Mouse (Mus musculus) kidney, adult 9 months (tissue): ENCODE measurements at regions not wholly inside any gene's neighbourhood (a gene's known extent, or its start where the extent isn't known, plus 50 kb on each side); places are given as distances from the start of the nearest gene placed in this dataset.
A peak's percentile ranks its signal among the peaks of the same experiment; 100 is the strongest.

Source experiments
- DNase-seq: peaks from one replicate; pipeline ENCODE4 v3.0.0; 2022

DNA sequence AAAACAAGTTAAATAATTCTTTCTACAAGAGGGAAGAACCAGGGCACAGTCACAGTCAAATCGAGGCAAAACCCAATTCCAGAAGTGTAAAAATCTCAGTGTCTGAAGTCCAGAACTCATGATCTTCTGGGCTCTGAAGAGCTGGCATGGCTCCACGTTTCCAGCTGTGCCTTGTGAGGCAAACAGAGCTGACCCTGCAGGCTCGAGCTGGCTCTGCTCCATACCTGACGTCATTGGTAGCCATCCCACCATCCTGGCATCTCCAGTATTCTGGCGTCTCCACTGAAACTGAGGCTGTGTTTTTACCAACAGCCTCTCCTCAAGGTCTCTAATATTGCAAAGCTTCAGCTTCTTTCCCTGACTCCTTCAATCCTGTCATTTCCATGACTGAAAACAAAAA lies 373.4 kb downstream of the Pmp22 start:
- peak; percentile 31 for DNase-seq

GRCm38 (mm10) chr11:63507387-63507786 lies 378.6 kb downstream of the Pmp22 start:
- no peak for DNase-seq

- no peak for DNase-seq
Measured at GRCm38 (mm10) chr11:63508727-63509126, 379.9 kb downstream of the Pmp22 start.

DNA sequence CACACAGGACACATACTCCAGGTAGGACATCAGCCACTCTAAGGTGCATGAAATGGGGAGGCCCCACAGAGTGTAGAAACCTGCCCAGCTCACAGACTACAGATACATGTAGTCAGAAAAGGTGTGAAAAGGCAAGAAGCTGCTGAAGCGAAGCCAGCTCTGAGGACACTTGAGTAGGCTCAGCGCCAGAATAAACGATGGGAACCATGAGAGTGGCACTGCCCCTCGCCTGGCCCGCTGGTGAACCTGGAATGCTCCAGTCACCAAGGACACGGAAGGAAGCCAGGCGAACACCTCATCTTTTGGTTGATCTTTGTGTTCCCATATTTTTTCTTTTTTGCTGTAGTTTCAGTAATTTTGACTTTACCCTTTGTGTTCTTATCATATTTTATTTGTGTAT lies 381.8 kb downstream of the Pmp22 start:
- DNase-seq = no peak

DNA sequence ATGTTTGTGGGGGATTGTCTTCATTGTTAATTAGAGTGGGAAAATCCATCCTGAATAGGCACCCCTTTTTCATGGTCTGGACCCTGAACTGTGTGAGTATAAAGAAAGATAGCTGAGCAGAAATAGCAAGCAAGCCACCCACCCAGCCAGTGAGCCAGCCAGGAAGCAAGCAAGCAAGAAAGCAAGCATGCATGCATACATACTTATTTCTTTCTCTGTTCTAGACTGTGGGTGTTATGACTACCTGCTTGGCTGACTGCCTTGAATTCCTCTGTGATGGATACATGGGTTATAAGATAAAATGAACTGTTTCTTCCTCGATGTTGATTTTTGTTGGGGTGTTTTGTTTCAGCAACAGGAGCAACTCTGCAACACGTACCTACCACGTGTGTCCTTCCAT lies 385.8 kb downstream of the Pmp22 start:
- DNase-seq = no peak

DNA sequence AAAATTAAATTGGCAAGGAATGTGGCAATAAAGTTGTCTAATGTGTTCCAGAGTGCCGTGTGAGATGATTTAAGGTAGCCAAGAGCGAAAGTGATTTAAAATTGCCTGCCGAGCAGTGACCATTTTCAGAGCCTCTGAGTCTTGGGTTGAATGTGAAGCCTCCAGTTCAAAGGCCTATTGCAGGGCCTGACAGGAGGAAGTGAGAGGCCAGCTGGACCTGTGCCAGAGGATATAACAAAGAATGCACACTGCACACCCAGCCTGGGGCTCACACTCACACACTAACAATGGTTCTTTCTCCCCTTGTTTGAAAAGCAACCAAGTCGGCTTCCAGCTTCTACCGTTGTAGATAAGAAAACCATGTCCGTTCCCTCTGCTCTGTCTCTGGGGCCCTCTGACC lies 390.1 kb downstream of the Pmp22 start:
- peak; percentile 3 for DNase-seq

GRCm38 (mm10) chr11:63524254-63524653 lies 395.5 kb downstream of the Pmp22 start:
- no peak for DNase-seq

GRCm38 (mm10) chr11:63525431-63525830 lies 396.6 kb downstream of the Pmp22 start:
- DNase-seq = no peak

GRCm38 (mm10) chr11:63525956-63526355 lies 396.1 kb downstream of the Hs3st3b1 start:
- no peak for DNase-seq

DNA sequence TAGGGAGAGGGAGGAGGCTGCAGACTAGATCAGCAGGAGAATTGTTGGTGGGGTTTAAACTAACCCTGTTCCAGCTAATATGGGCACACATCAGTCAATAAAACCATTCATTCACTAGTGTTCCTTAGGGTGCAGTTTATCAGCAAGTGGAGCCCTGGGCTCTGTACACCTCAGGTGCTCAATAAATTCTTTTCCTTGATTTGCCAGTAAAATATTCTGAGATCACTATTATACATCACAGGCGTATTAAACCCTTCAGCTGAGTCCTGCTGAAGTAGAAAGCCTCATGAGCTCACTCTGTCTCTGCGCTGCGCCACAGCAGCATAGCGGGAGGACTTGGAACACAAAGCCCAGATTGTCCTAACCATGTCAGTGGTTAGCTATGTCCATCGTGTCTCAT lies 389.3 kb downstream of the Hs3st3b1 start:
- no peak for DNase-seq

DNA sequence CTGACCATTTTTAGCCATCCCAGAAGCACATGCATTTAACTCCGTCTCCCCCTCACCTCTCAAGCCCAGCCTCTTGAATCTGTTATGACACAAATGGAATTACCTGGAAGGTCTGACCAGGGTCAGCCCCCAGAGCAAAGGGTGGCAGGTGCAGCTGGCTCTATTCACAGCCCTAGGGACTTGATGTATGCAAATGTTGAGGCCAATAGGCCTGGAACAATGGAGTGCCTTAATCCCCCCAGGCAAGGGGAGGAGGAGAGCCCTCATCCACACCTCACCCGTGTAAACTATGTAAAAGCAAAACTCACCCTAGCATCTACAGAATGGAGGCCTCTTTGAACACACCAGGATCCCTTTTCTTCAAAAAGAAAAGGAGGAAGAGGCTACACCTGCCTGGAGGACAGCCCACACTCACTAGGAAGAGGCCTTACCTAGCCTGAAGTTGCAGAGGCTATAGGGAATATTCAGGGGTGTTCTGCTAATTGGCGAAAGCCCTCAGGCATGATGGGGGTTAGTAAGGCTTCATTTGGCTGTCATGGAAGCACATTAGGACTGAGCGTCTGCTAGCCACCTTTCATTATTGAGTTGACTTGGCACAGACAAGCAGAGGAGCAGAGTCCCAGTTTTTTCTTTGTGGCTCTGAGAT lies 388.4 kb downstream of the Hs3st3b1 start:
- no peak for DNase-seq

- no peak for DNase-seq
Measured at GRCm38 (mm10) chr11:63537693-63538092, 384.4 kb downstream of the Hs3st3b1 start.

GRCm38 (mm10) chr11:63543971-63544696 lies 378.0 kb downstream of the Hs3st3b1 start:
- no peak for DNase-seq

DNA sequence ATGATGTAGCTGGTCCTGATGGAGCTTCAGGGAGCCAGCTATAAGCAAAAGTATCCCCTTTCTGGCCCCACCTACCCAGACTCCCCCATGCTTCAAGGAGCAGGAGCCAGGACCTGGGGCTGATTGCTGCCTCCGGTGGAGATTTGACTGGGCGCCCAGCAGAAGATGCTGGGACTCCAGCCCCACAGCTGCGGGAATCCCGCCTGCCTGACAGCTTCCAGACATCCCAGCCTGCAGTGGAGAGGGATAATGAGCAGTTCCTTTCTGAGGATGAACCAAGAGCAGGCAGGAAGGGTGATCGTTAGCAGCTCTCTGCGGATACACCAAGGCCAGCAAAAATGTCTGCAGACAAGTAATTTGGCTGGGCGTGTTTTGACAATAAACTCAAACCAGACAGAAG lies 376.6 kb downstream of the Hs3st3b1 start:
- no peak for DNase-seq

GRCm38 (mm10) chr11:63560466-63560865 lies 361.6 kb downstream of the Hs3st3b1 start:
- no peak for DNase-seq

- peak; percentile 12 for DNase-seq
Measured at GRCm38 (mm10) chr11:63562696-63563095, 359.4 kb downstream of the Hs3st3b1 start.

GRCm38 (mm10) chr11:63565471-63566232 lies 356.4 kb downstream of the Hs3st3b1 start:
- DNase-seq = no peak

DNA sequence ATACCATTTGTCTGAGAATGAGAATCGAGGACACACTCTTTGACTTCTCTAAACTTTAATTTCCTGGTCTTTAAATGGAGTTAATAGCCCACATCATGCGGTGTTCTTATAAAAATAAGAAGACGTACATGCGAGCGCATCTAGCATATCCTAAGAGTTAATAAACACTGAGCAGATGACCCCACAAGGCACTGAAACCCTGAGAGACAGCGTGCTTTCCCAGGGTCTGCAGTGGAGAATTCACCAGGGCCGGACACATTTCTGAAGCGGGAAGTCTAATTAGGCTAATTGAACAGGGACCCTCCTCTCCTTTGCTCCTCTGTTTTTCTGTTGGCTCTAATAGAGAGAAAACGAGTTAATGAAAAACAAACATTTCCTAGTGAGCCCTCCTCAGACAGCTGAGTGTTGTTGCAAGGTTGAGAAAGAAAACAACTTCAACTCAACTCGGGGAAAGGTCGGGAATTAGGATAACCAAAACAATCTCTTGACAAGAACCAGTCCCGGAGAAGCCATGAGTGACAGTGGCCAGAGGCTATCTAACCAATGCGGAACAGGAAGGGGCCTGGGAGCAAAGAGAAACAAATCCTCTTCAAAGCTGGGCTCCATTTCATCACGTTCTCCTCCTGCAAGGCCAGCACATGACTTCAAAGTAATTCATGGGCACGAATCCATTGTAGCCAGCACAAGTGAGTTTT lies 352.2 kb downstream of the Hs3st3b1 start:
- DNase-seq = peak; percentile 26

DNA sequence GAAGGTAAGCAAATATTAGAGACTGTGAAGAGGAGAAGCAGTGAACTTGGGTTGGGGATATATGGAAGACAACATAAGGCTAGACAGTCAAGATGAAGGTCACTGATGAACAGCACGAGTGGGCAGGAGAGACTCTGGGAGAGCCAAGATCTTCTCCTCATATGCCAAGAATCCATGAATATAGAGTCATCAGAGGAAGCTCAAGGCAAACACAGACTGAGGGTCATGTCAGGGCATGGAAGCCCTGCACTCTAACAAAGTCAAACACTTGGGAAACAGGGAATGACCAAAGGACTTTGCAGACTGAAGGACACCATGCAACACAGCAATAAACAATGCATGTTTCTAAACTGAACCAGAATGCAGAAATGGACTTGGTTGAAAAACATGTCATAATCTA lies 351.4 kb downstream of the Hs3st3b1 start:
- DNase-seq = no peak

- DNase-seq = no peak
Measured at GRCm38 (mm10) chr11:63573271-63573670, 348.8 kb downstream of the Hs3st3b1 start.

GRCm38 (mm10) chr11:63583321-63583720 lies 338.8 kb downstream of the Hs3st3b1 start:
- DNase-seq = no peak

DNA sequence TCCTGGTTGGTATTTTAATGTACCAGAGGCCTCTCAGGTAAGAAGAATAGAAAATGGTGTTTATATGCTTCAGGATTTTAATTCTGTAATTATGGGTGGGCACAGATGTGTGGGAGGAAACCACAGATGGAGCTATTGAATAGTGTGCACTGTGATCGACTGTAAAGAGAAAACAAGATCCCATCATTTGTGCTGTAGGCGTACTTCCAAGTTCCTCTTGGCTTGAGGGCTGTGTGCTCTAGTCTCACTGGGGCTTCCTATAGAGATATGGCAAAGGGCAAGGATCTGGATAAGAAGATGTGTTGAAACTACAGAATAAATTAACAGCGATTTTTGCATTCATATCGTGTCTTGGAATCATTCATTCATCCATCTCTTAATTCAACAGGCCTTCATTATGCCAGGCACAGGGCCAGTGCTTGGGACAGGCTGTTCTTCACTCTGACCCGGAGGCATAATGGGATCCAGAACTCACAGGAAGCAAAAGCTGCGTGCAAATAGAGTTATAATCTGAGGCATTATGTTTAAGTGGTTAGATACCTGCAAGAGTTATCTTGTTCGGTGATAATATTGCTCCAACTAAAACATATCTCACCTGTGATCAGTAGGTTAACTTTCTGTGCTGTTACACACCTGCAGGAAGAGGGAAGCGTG lies 336.7 kb downstream of the Hs3st3b1 start:
- no peak for DNase-seq

GRCm38 (mm10) chr11:63620220-63620619 lies 301.9 kb downstream of the Hs3st3b1 start:
- no peak for DNase-seq
